Mouse (Mus musculus) heart, adult 8-10 months (tissue): ENCODE measurements around the gene Rpl26. TPM values are rescaled to one million over a fixed set of nuclear protein-coding genes. Genes with fewer than 3 reads are reported as not detected.
"Not testable (repeated sequence)": the region's sequence is repeated elsewhere in the genome, so short reads cannot be mapped to it uniquely, and the experiment has no call there.

Source experiments
- DNase-seq: peaks from one replicate; pipeline ENCODE4 v3.0.0; 2022; ENCODE audit warnings: low spot score
- total RNA-seq, 4 experiments: library from RNA; stranded (reverse); gene quantifications; 2 replicates each; pipeline ENCODE4 v1.2.4; 2022

Rpl26 gene
- total RNA-seq, 4 experiments from 2014 or later: 676 to 808 (median 721) TPM

DNA sequence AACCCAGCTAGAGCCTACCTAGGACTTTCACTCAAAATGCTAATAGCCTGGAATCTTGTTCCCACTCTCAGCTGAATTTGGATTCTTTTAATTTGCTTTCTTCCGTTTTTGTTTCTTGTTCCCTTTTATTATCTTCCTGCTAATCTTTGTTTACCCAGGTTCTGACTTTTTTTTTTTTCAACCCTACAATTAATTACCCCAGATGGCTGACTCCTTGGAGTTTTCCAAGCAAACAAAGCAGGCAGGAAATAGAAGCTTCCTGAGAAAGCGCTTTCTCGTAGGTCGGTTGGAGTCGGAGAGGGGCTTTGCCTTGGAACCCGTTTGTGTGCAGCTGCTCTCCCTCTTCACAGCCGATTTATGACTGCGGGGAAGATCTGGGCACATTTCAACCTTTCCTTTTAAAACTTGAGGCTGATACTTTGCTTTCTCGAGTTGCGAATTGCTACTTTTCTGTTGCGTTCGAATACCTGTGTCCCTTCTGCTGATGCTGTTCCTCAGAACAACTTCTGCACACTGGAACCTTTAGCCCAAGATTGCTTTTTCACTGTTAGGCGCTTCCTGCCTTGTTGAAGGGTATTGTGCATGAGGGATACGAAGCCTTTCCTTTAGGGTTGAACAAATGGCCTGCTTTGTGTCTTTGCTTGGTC is 10.3 kb downstream of the Rpl26 start:
- DNase-seq: peak; percentile 48

DNA sequence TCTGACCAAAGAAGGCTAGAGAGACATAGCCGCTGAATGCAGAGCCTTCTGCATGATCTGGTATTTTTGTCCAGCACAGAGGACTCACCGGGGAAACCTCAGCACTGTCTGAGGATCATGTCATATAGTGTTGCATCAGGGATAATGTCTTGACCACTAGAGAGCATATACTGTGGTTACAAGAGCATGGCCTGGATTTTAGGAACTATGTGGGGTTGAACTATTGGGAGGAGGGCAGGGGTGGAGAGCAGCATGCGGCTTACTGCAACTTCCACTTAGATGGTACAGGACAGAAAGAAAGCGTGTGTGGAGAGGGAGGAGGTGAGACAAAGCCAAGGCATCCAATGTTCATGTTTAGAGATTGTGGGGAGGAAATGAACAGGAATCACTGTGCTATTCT is 13.2 kb downstream of the Rpl26 start:
- DNase-seq: no peak

DNA sequence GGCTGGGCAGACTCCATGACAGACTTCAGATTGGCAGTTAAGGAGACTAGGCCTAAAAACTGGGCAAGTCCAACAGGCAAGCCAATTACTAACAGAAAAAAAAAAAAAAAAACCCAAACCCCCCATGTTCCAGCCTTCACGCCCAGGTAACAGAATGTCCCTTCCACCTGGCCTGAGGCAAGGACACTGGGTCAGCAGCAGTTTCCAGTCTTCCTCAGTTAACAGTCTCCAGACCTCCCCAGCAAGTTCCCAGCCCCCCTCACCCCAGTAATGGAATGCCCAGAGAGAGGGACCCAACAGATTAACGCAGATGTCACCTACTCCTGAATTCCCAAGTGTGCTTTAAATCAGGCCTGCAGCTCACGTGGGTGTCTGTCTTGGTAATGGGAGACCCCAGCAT is 21.8 kb downstream of the Rpl26 start:
- no peak for DNase-seq

- DNase-seq: no peak
Observed at GRCm38 (mm10) chr11:68924749-68925148, 23.4 kb downstream of the Rpl26 start.

DNA sequence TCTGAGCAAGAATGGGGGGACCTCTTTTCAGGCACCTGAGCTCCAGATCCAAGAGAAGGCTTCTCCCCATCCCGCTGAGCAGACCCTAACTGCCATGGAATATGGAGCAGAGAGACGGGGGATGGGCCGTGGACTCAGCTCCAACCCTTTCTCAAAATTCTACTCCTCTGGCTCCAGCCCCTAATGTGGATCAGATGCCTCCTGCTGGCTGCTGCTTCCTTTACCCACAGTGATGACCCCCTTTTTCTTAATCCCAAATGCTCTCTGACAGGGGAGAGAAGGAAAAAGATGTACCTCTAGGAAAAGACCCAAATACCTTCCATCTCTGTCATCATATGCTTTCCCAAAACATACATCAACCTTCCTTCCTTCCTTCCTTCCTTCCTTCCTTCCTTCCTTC is 25.6 kb downstream of the Rpl26 start, which contains the start of gene Odf4:
Gene Odf4 (minus strand): TSS at position 101 of the 400 bp plus-strand sequence.
- no peak for DNase-seq

- DNase-seq: no peak
Observed at GRCm38 (mm10) chr11:68929947-68930346, 28.6 kb downstream of the Rpl26 start.

DNA sequence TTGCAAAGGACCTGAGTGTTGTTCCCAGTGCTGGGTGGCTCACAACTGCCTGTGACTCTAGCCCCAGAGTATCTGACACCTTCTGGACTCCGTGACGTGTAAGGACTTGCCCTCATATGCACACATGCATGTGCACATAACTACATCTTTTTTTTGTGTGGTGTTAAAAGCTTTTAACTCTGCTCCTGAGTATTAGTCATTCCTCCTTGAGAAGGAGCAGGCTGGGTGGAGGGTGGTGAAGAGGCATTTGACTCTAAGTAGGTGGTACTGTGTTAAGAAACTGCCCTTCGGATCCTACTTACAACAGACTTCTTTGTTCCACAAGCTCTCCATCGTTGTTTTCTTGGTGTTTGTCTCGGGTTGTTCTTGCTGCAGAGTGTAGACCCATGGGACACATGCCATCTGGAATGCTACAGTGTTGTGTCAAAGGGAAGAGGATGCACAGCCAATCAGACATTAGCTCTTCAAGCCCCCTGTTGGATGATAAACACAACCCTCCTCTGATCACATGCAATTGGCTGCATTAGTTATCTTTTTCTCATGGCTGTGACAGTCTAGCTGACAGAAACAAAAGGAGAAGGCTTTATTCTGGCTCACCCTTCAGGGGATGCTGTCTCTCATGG is 32.6 kb downstream of the Rpl26 start:
- DNase-seq: no peak

DNA sequence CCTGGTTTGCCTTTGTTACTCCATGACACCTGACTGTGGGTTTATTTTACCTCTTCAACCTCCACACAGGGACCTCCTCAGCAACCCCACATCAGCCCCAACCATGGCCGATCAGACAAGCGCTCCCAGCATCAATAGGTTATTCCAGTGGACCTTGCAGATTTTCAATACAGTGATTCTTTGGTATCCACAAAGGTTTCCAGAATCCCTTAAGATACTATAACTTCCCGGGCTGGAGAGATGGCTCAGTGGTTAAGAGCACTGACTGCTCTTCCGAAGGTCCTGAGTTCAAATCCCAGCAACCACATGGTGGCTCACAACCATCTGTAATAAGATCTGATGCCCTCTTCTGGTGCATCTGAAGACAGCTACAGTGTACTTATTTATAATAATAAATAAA is 35.6 kb downstream of the Rpl26 start:
- DNase-seq: not testable (repeated sequence)

GRCm38 (mm10) chr11:68939451-68940304 is 38.3 kb downstream of the Rpl26 start:
- peak; percentile 93 for DNase-seq

DNA sequence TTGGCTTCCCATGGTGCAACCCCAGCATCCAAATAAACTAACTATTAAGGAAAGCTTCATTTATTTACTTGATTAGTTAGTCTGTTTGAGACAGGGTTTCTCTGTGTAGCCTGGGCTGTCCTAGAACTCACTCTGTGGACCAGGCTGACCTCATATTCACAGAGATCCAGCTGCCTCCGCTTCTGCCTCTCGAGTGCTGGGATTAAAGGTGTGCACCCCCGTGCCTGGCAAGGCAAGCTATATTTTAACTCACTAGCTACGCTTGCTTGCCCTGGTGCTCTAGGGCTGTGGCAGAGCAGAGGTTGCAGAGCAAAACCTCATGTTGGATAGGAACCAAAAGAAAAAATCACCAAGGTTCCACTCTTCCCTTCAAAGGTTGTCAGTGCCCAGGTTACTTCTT is 39.1 kb downstream of the Rpl26 start:
- no peak for DNase-seq

- DNase-seq: no peak
Observed at GRCm38 (mm10) chr11:68942731-68943130, 41.3 kb downstream of the Rpl26 start.

GRCm38 (mm10) chr11:68945245-68945644 is 43.9 kb downstream of the Rpl26 start:
- DNase-seq: no peak

- no peak for DNase-seq
Observed at GRCm38 (mm10) chr11:68946001-68946400, 44.6 kb downstream of the Rpl26 start.

DNA sequence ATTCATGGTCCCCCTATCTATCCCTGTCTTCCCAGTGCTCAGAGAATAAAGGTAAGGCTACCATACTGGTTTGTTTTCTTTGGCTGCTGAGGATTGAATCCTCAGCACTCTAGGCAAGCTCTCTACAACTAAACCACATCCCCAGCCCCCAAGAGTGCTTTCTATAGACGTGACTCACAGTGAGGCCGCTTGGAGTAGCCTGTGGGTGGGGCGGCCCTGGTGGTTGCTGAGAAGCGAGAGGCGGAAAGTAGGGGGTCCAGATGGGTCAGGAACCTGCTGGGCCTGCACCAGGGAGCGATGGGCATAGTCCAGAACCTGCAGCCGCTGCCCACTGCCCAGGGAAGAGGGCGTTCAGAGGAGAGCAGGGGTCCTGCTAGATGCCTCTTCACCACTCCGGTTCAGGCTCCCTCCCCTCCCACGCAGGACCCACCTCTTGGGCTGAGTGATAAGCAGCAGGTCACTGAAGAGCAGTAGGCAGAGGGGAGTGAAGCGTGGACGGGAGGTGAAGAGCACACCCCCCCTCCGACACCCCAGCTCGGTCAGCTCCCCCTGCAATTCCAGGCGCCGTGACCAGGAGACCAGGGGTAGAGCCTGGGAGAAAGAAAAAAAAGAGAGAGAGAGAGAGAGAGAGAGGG is 45.5 kb downstream of the Rpl26 start:
- DNase-seq: no peak

- DNase-seq: no peak
Observed at GRCm38 (mm10) chr11:68947542-68947993, 46.2 kb downstream of the Rpl26 start.

DNA sequence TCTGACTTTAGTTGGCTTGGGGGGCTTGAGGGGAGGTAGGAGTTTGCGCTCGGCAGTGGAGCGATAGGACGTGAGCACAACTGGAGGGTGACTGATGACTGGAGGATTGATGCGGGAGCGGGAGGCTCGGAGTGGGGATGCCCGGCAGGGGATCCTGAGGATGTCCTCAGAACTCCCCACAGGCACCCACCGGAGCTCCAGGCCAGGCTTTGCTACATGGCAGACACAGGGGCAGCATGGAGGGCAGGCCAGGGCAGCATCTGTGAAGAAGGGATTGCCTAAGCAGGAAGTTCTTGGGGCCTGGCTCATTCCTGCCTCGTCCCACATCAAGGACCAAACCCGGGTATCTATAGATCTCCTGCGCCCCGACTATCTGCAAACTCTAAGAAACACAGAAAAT is 52.5 kb downstream of the Rpl26 start:
- DNase-seq: no peak

GRCm38 (mm10) chr11:68954408-68954807 is 53.0 kb downstream of the Rpl26 start:
- no peak for DNase-seq

- DNase-seq: no peak
Observed at GRCm38 (mm10) chr11:68955473-68955872, 54.1 kb downstream of the Rpl26 start.

- DNase-seq: peak; percentile 78
Observed at GRCm38 (mm10) chr11:68956107-68956506, 54.7 kb downstream of the Rpl26 start.
